Comparison of ENCODE assay signal across 25 mouse cellular contexts in genomic region chr6:50085206-50085605, GRCm38 (mm10).
"Had no signal": no experiment of that assay in that cellular context is flagged by ENCODE, and none has a peak within 500 bp of the region (broad histone marks: within the 10 kb centered on the region; RNA-seq: fewer than 3 reads in every experiment).

No protein-coding gene starts in this region.

- ATAC-seq: hindbrain, postnatal 0 days; intestine, embryonic 16.5 days had no signal

- H3K4me2 ChIP-seq: heart, embryonic 12.5 days; hindbrain, embryonic 13.5 days; hindbrain, embryonic 15.5 days; kidney, embryonic 15.5 days; limb, embryonic 12.5 days; liver, embryonic 11.5 days; liver, embryonic 13.5 days; liver, embryonic 15.5 days had no signal

- H3K9ac ChIP-seq: heart, embryonic 12.5 days; hindbrain, embryonic 13.5 days; hindbrain, embryonic 15.5 days; kidney, embryonic 15.5 days; limb, embryonic 12.5 days; liver, embryonic 13.5 days; liver, embryonic 15.5 days had no signal

- H3K9me3 ChIP-seq: heart, embryonic 10.5 days; heart, embryonic 12.5 days; hindbrain, embryonic 13.5 days; hindbrain, embryonic 15.5 days; kidney, embryonic 15.5 days; limb, embryonic 12.5 days; liver, embryonic 13.5 days; liver, embryonic 15.5 days had no signal

- H3K4me1 ChIP-seq: hindbrain, embryonic 13.5 days; hindbrain, embryonic 15.5 days; kidney, embryonic 15.5 days; liver, embryonic 13.5 days; liver, embryonic 15.5 days had no signal

- DNase-seq: gastrocnemius, postnatal 10 days; gastrocnemius, postnatal 36 days; heart, adult 18-20 months; heart, postnatal 10 days; kidney, adult 11 months; kidney, adult 2 months; kidney, adult 9 months; kidney, postnatal 14 days; kidney, postnatal 36 days; layer of hippocampus, adult 9-11 months; layer of hippocampus, postnatal 36 days; left cerebral cortex, postnatal 4 days; liver; liver, embryonic 13.5 days had no signal

- H3K27ac ChIP-seq: heart, embryonic 10.5 days; hindbrain, embryonic 13.5 days; hindbrain, embryonic 15.5 days; hindbrain, postnatal 0 days; kidney, embryonic 15.5 days; kidney, postnatal 0 days; liver, embryonic 13.5 days; liver, embryonic 15.5 days had no signal

- H3K27me3 ChIP-seq: heart, embryonic 12.5 days; hindbrain, embryonic 13.5 days; hindbrain, embryonic 15.5 days; kidney, embryonic 15.5 days; liver, embryonic 13.5 days; liver, embryonic 15.5 days had no signal

- H3K4me3 ChIP-seq: heart, embryonic 10.5 days; heart, embryonic 12.5 days; hindbrain, embryonic 13.5 days; hindbrain, embryonic 15.5 days; kidney, embryonic 15.5 days; limb, embryonic 12.5 days; liver, embryonic 13.5 days; liver, embryonic 15.5 days had no signal

- H3K36me3 ChIP-seq: heart, embryonic 10.5 days; heart, embryonic 12.5 days; hindbrain, embryonic 13.5 days; hindbrain, embryonic 15.5 days; kidney, embryonic 15.5 days; limb, embryonic 12.5 days; liver, embryonic 13.5 days; liver, embryonic 15.5 days had no signal
